Mouse (Mus musculus): Measurements from ENCODE around the gene Scn4b.

The Scn4b gene

GRCm38 (mm10) chr9:45138191-45139032 is at the start of gene Scn4b:
TSS of gene Scn4b (plus strand) at chr9:45138395.
- peak; percentile 51 for DNase-seq

GRCm38 (mm10) chr9:45090811-45091210 is 47.4 kb upstream of the Scn4b start:
- no peak for DNase-seq

- peak; percentile 37 for DNase-seq
Measured at GRCm38 (mm10) chr9:45092641-45093040, 45.6 kb upstream of the Scn4b start.

GRCm38 (mm10) chr9:45095149-45095937 is 42.9 kb upstream of the Scn4b start:
- DNase-seq = peak; percentile 57

GRCm38 (mm10) chr9:45097877-45098276 is 40.3 kb upstream of the Scn4b start:
- no peak for DNase-seq

- DNase-seq = no peak
Measured at GRCm38 (mm10) chr9:45098426-45098825, 39.8 kb upstream of the Scn4b start.

- no peak for DNase-seq
Measured at GRCm38 (mm10) chr9:45102528-45102927, 35.7 kb upstream of the Scn4b start.

GRCm38 (mm10) chr9:45103211-45103979 is 34.8 kb upstream of the Scn4b start:
- no peak for DNase-seq

GRCm38 (mm10) chr9:45105596-45106374 is 32.4 kb upstream of the Scn4b start:
- DNase-seq = no peak

- peak; percentile 20 for DNase-seq
Measured at GRCm38 (mm10) chr9:45115706-45116105, 22.5 kb upstream of the Scn4b start.

GRCm38 (mm10) chr9:45116819-45117218 is 21.4 kb upstream of the Scn4b start:
- no peak for DNase-seq

GRCm38 (mm10) chr9:45117741-45118431 is 20.3 kb upstream of the Scn4b start, which contains the start of gene Scn2b:
TSS of gene Scn2b (plus strand) at chr9:45117782.
- DNase-seq = peak; percentile 34

- DNase-seq = no peak
Measured at GRCm38 (mm10) chr9:45118552-45118951, 19.6 kb upstream of the Scn4b start.

GRCm38 (mm10) chr9:45119316-45119953 is 18.8 kb upstream of the Scn4b start:
- no peak for DNase-seq

GRCm38 (mm10) chr9:45119954-45120530 is 18.2 kb upstream of the Scn4b start:
- no peak for DNase-seq

- DNase-seq = no peak
Measured at GRCm38 (mm10) chr9:45120567-45120966, 17.6 kb upstream of the Scn4b start.

GRCm38 (mm10) chr9:45121001-45121400 is 17.2 kb upstream of the Scn4b start:
- no peak for DNase-seq

- DNase-seq = peak; percentile 78
Measured at GRCm38 (mm10) chr9:45121769-45122168, 16.4 kb upstream of the Scn4b start.

GRCm38 (mm10) chr9:45122209-45122761 is 15.9 kb upstream of the Scn4b start:
- peak; percentile 52 for DNase-seq

- no peak for DNase-seq
Measured at GRCm38 (mm10) chr9:45125211-45125610, 13.0 kb upstream of the Scn4b start.

All from lung, postnatal 10 days (tissue).